Mouse (Mus musculus) midbrain, embryonic 14.5 days (tissue): ENCODE measurements around the gene Rab3il1. TPM values are rescaled to one million over a fixed set of nuclear protein-coding genes. Genes with fewer than 3 reads are reported as not detected.
"Not testable (repeated sequence)": the region's sequence is repeated elsewhere in the genome, so short reads cannot be mapped to it uniquely, and the experiment has no call there.

Experiments
- ATAC-seq: fragments of 200-750 bp; cut with Nextera tagmentation; 2 replicates; pipeline ENCODE4 v1.8.0; 2017; ENCODE audit warnings: moderate number of reproducible peaks, moderate library complexity; ENCODE audit not compliant: low FRiP score, low TSS enrichment
- DNase-seq: peaks from one replicate; pipeline ENCODE4 v3.0.0-alpha.2; 2015
- H3K27ac ChIP-seq: fragments of 300-500 bp; sonication (generic); replicated peaks from 2 replicates; pipeline ENCODE4 v1.5.1; 2014; ENCODE audit warnings: mild to moderate bottlenecking, low read depth, low read length, moderate library complexity
- H3K27me3 ChIP-seq: fragments of 300-500 bp; sonication (generic); 2 replicates; pipeline ENCODE4 v1.6.1; 2014; ENCODE audit warnings: low read length, control low read depth, mixed read lengths; ENCODE audit not compliant: control insufficient read depth, insufficient read depth
- H3K36me3 ChIP-seq: fragments of 300-500 bp; sonication (generic); 2 replicates; pipeline ENCODE4 v1.6.1; 2014; ENCODE audit warnings: low read length, control low read depth; ENCODE audit not compliant: control insufficient read depth, insufficient read depth
- H3K4me1 ChIP-seq: fragments of 300-500 bp; sonication (generic); 2 replicates; pipeline ENCODE4 v1.6.1; 2014; ENCODE audit warnings: mild to moderate bottlenecking, antibody characterized with exemption, low read length, control low read depth; ENCODE audit not compliant: control insufficient read depth, insufficient read depth
- H3K4me2 ChIP-seq: fragments of 300-500 bp; sonication (generic); 2 replicates; pipeline ENCODE4 v1.6.1; 2014; ENCODE audit warnings: mild to moderate bottlenecking, low read length, moderate library complexity
- H3K4me3 ChIP-seq: fragments of 300-500 bp; sonication (generic); replicated peaks from 2 replicates; pipeline ENCODE4 v1.5.1; 2014; ENCODE audit warnings: low read depth, low read length
- H3K9ac ChIP-seq: fragments of 300-500 bp; sonication (generic); replicated peaks from 2 replicates; pipeline ENCODE4 v1.6.1; 2014; ENCODE audit warnings: mild to moderate bottlenecking, low read length, moderate library complexity
- H3K9me3 ChIP-seq: fragments of 300-500 bp; sonication (generic); 2 replicates; pipeline ENCODE4 v1.6.1; 2016; ENCODE audit warnings: low read length, control low read depth, mixed read lengths; ENCODE audit not compliant: control insufficient read depth
- WGBS: fragments of 180-500 bp; shearing (Covaris S2); extraction: QIAGEN DNeasy Blood & Tissue Kit; methylation state at CpG from one replicate; pipeline ENCODE4 v1.1.7; 2014; 5-methylcytosine and 5-hydroxymethylcytosine counted together
- polyA plus RNA-seq: library from polyadenylated mRNA; unstranded; fragments of >200 nt; fragmentation: Nextera tagmentation; extraction: Ambion mirVana; gene quantifications from 2 replicates; pipeline ENCODE4 v1.2.1, GENCODE M21; 2014

The Rab3il1 gene
- polyA plus RNA-seq, 1 experiment from 2014 or later = 19.2 TPM

- WGBS = 83% methylated on average over 5 of the region's 5 CpGs
- Histone ChIP-seq H3K4me2 (no peak overlapping the region), H3K36me3 (no peaks in the 10 kb centered on the region), H3K9ac (no peak overlapping the region), H3K4me3 (no peak overlapping the region), H3K4me1 (0 out of 2 replicates have a peak, but pooled peaks cover 4% of the 10 kb centered on the region), H3K9me3 (no peaks in the 10 kb centered on the region), H3K27me3 (no peaks in the 10 kb centered on the region), H3K27ac (no peak overlapping the region)
- DNase-seq = no peak
- no peak for ATAC-seq
These were observed 40.7 kb upstream of the Rab3il1 start for GRCm38 (mm10) chr19:9960769-9961168.

GRCm38 (mm10) chr19:9964205-9964916 lies 37.1 kb upstream of the Rab3il1 start:
- Histone ChIP-seq H3K36me3 (no peaks in the 10 kb centered on the region), H3K27me3 (no peaks in the 10 kb centered on the region), H3K9ac (no peak overlapping the region), H3K4me3 (no peak overlapping the region), H3K27ac (no peak overlapping the region), H3K9me3 (no peaks in the 10 kb centered on the region), H3K4me2 (no peak overlapping the region), H3K4me1 (no peaks in the 10 kb centered on the region)
- DNase-seq = no peak
- 37% methylated on average over 7 of the region's 7 CpGs for WGBS
- ATAC-seq = no peak

- DNase-seq = no peak
- no peaks in the 10 kb centered on the region for H3K27me3 ChIP-seq
- no peak overlapping the region for H3K4me2 ChIP-seq
- no peaks in the 10 kb centered on the region for H3K9me3 ChIP-seq
- no peak for ATAC-seq
- H3K4me3 ChIP-seq = no peak overlapping the region
- H3K36me3 ChIP-seq = no peaks in the 10 kb centered on the region
- WGBS = 61% methylated on average over 2 of the region's 2 CpGs
- H3K9ac ChIP-seq = no peak overlapping the region
- no peaks in the 10 kb centered on the region for H3K4me1 ChIP-seq
- H3K27ac ChIP-seq = no peak overlapping the region
These were observed 35.2 kb upstream of the Rab3il1 start for GRCm38 (mm10) chr19:9966096-9966867.

DNA sequence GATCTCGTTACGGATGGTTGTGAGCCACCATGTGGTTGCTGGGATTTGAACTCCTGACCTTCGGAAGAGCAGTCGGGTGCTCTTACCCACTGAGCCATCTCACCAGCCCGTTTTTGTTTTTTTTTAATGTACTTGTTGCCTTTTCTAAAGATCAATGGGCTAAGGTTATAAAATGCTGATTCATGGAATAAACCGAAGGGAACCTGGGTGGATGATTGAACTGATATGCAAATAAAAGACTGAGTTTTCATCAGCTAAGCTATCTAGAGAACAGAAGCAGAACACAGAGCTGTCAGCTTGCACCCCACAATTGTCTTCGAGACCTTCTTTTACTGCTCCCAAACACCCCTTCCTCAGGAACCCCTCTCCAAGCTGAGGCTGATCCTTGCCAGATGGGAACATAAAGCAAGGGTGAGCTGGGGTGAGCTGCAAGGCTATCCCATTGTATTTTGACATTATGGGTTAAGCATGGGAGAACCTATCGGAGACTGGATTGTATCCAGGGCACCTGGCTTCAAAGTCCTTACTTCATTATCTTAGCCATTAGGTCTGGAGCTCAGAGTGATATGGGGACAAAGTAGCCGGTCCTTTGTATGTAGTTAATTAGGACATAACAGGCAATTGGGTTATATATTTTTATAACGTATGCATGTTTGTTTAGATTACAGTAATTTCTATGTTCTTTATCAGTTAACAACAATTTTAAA lies 33.2 kb upstream of the Rab3il1 start:
- no peak for ATAC-seq
- H3K27ac ChIP-seq = no peak overlapping the region
- H3K9ac ChIP-seq = no peak overlapping the region
- H3K4me2 ChIP-seq = no peak overlapping the region
- WGBS = 87% methylated on average over 9 of the region's 10 CpGs
- no peak overlapping the region for H3K4me3 ChIP-seq
- H3K9me3 ChIP-seq = no peaks in the 10 kb centered on the region
- H3K27me3 ChIP-seq = no peaks in the 10 kb centered on the region
- H3K4me1 ChIP-seq = no peaks in the 10 kb centered on the region
- DNase-seq = no peak
- H3K36me3 ChIP-seq = no peaks in the 10 kb centered on the region

DNA sequence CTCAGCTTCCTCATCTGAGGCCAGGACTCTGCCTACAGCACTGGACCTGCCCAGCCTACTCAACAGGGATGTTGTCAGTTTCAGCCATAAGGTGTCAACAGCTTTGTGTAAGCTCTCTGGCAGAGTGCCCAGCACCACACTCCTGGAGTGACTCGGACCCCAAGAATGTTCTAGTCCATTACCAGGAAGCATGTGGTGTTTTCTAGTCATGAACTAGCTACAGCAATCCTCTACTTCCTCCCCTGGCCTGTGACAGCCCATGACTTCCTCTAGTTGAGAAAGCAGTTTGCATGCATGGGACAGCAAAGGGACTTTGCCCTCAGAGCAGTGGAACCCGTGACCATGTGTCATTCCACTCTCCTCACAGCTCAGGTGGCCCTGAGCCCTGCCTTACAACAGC lies 26.6 kb upstream of the Rab3il1 start:
- not testable (repeated sequence) for H3K36me3 ChIP-seq, ATAC-seq, H3K9ac ChIP-seq, H3K4me2 ChIP-seq, H3K27ac ChIP-seq, H3K27me3 ChIP-seq, H3K4me1 ChIP-seq, DNase-seq, H3K9me3 ChIP-seq, H3K4me3 ChIP-seq
- 72% methylated on average over 2 of the region's 2 CpGs for WGBS

GRCm38 (mm10) chr19:9977085-9977484 lies 24.4 kb upstream of the Rab3il1 start:
- DNase-seq (no peak), ATAC-seq (no peak)
- Histone ChIP-seq H3K27me3 (no peaks in the 10 kb centered on the region), H3K4me2 (no peak overlapping the region), H3K9me3 (no peaks in the 10 kb centered on the region), H3K4me3 (no peak overlapping the region), H3K27ac (no peak overlapping the region), H3K9ac (no peak overlapping the region), H3K36me3 (no peaks in the 10 kb centered on the region), H3K4me1 (0 out of 2 replicates have a peak, but pooled peaks cover 7% of the 10 kb centered on the region)
- WGBS = 88% methylated on average over 10 of the region's 10 CpGs

DNA sequence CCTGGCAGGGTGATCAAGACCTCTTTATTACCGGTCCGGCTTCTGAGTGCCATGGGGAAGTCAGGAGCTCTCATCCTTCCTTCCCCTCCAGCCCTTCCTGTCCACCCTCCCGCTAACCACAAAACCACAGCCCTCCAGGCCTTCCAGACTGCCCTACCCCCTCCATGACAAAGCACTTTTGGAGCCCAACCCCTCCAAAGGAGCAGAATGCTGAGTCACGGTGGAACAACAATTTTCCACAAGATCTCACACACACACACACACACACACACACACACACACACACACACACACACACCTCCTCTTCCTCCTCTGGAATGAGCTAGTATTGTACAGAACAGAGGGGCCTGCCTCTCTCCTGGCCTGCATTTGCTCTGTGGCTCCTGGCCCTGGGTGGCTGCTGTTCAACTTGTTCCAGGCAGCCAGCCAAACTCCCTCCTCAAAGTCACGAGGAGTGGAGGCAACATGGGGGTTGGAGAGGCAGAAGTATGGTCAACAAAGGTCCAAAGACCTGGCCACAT lies 23.0 kb upstream of the Rab3il1 start:
- 65% methylated on average over 5 of the region's 5 CpGs for WGBS

GRCm38 (mm10) chr19:9979156-9979555 lies 22.3 kb upstream of the Rab3il1 start:
- no peak for ATAC-seq

More for the DNA sequence above, 23.0 kb upstream of the Rab3il1 start:
- Histone ChIP-seq H3K9me3 (no peaks in the 10 kb centered on the region), H3K36me3 (no peaks in the 10 kb centered on the region), H3K4me2 (no peak overlapping the region), H3K4me1 (peaks cover 10% of the 10 kb centered on the region), H3K4me3 (no peak overlapping the region), H3K27ac (no peak overlapping the region), H3K9ac (no peak overlapping the region), H3K27me3 (no peaks in the 10 kb centered on the region)
- ATAC-seq = no peak
- no peak for DNase-seq

More at GRCm38 (mm10) chr19:9979156-9979555, 22.3 kb upstream of the Rab3il1 start:
- H3K4me2 ChIP-seq = no peak overlapping the region
- no peak overlapping the region for H3K4me3 ChIP-seq
- WGBS = 83% methylated on average over 2 of the region's 2 CpGs
- H3K27me3 ChIP-seq = no peaks in the 10 kb centered on the region
- no peaks in the 10 kb centered on the region for H3K9me3 ChIP-seq
- peaks cover 3% of the 10 kb centered on the region for H3K36me3 ChIP-seq
- DNase-seq = no peak
- no peak overlapping the region for H3K9ac ChIP-seq
- no peak overlapping the region for H3K27ac ChIP-seq
- H3K4me1 ChIP-seq = peaks cover 17% of the 10 kb centered on the region
